Mouse (Mus musculus) liver, postnatal 0 days (tissue): ENCODE measurements around the gene Smim13.

Source experiments
- CTCF ChIP-seq: sonication (generic); IDR thresholded peaks from 2 replicates; pipeline ENCODE4 v1.5.1; 2016; ENCODE audit warnings: antibody characterized with exemption, low read depth
- EP300 ChIP-seq: IDR thresholded peaks from 2 replicates; pipeline ENCODE4 v1.6.1; 2016; ENCODE audit warnings: antibody characterized with exemption, low read depth, mild to moderate bottlenecking

- no peak for TF ChIP-seq CTCF
- TF ChIP-seq EP300: no peak
These were observed 3.1 kb downstream of the Smim13 start for GRCm38 (mm10) chr13:41252736-41253135.
